Mouse (Mus musculus): ENCODE measurements around the gene Zmym5. TPM values are rescaled to one million over a fixed set of nuclear protein-coding genes. Genes with fewer than 3 reads are reported as not detected.
A peak's percentile ranks its signal among the peaks of the same experiment; 100 is the strongest.
"Not testable (repeated sequence)": the region's sequence is repeated elsewhere in the genome, so short reads cannot be mapped to it uniquely, and the experiment has no call there.

Gene Zmym5
- polyA plus RNA-seq, 1 experiment from 2014 or later = 19.4 TPM

GRCm38 (mm10) chr14:56816541-56816940, 5.0 kb upstream of the Zmym5 start:
- no peaks in the 10 kb centered on the region for H3K4me1 ChIP-seq (replicated peaks)
- no peak overlapping the region for H3K27ac ChIP-seq
- 87% methylated on average over 4 of the region's 4 CpGs for WGBS
- no peaks in the 10 kb centered on the region for H3K9me3 ChIP-seq
- no peak overlapping the region for H3K9ac ChIP-seq
- H3K4me2 ChIP-seq (replicated peaks) = no peak overlapping the region
- ATAC-seq = no peak
- H3K36me3 ChIP-seq = no peaks in the 10 kb centered on the region
- no peak overlapping the region for H3K4me3 ChIP-seq (replicated peaks)
- H3K27me3 ChIP-seq (replicated peaks) = no peaks in the 10 kb centered on the region

- peak overlapping the region; percentile 59 for H3K4me3 ChIP-seq (replicated peaks)
- under 1% methylated on average over 35 of the region's 35 CpGs for WGBS
- peaks cover 6% of the 10 kb centered on the region; the same call in 1 of the 2 replicates for H3K4me1 ChIP-seq (replicated peaks)
- ATAC-seq = peak; percentile 54
- H3K9me3 ChIP-seq = no peaks in the 10 kb centered on the region
- H3K36me3 ChIP-seq = no peaks in the 10 kb centered on the region
- peak overlapping the region; percentile 75 for H3K9ac ChIP-seq
- H3K27ac ChIP-seq = peak overlapping the region; percentile 97
- H3K4me2 ChIP-seq (replicated peaks) = peak overlapping the region; percentile 77
- H3K27me3 ChIP-seq (replicated peaks) = no peaks in the 10 kb centered on the region
These were observed 1.1 kb upstream of the Zmym5 start for GRCm38 (mm10) chr14:56812520-56813036.

GRCm38 (mm10) chr14:56810781-56811690, 480 bp downstream of the Zmym5 start:
- WGBS = under 1% methylated on average over 36 of the region's 86 CpGs
- not testable (repeated sequence) for ATAC-seq; H3K4me1 ChIP-seq (replicated peaks); H3K9me3 ChIP-seq; H3K36me3 ChIP-seq; H3K27me3 ChIP-seq (replicated peaks)
- Histone ChIP-seq H3K4me2 (replicated peaks) (peak overlapping the region; percentile 60), H3K27ac (peak overlapping the region; percentile 91), H3K4me3 (replicated peaks) (peak overlapping the region; percentile 60), H3K9ac (peak overlapping the region; percentile 66)

- Histone ChIP-seq H3K36me3 (0 out of 2 replicates have a peak, but pooled peaks cover 7% of the 10 kb centered on the region), H3K4me1 (replicated peaks) (no peaks in the 10 kb centered on the region), H3K9me3 (no peaks in the 10 kb centered on the region), H3K9ac (no peak overlapping the region), H3K27ac (no peak overlapping the region), H3K4me3 (replicated peaks) (no peak overlapping the region), H3K27me3 (replicated peaks) (no peaks in the 10 kb centered on the region), H3K4me2 (replicated peaks) (no peak overlapping the region)
- 51% methylated on average over 2 of the region's 2 CpGs for WGBS
- no peak for ATAC-seq
These were observed 18.3 kb downstream of the Zmym5 start for GRCm38 (mm10) chr14:56793243-56793642.

GRCm38 (mm10) chr14:56784575-56784974, 26.9 kb downstream of the Zmym5 start:
- H3K27ac ChIP-seq = no peak overlapping the region

GRCm38 (mm10) chr14:56778933-56779300, 32.6 kb downstream of the Zmym5 start:
- Histone ChIP-seq H3K27ac (peak overlapping the region; percentile 93), H3K9ac (peak overlapping the region; percentile 30; the same call in 1 of the 2 replicates), H3K4me1 (replicated peaks) (peaks cover 14% of the 10 kb centered on the region; the same call in 1 of the 2 replicates), H3K27me3 (replicated peaks) (no peaks in the 10 kb centered on the region), H3K36me3 (no peaks in the 10 kb centered on the region), H3K9me3 (no peaks in the 10 kb centered on the region), H3K4me3 (replicated peaks) (peak overlapping the region; percentile 85), H3K4me2 (replicated peaks) (peak overlapping the region; percentile 71)
- 29% methylated on average over 3 of the region's 3 CpGs for WGBS
- 0 out of 2 replicates have a peak, but pooled peaks have one; percentile 5 for ATAC-seq

More at GRCm38 (mm10) chr14:56784575-56784974, 26.9 kb downstream of the Zmym5 start:
- WGBS = 92% methylated on average over 1 of the region's 1 CpGs
- Histone ChIP-seq H3K27me3 (replicated peaks) (no peaks in the 10 kb centered on the region), H3K9me3 (no peaks in the 10 kb centered on the region), H3K4me1 (replicated peaks) (no peaks in the 10 kb centered on the region), H3K4me3 (replicated peaks) (no peak overlapping the region), H3K36me3 (no peaks in the 10 kb centered on the region), H3K4me2 (replicated peaks) (no peak overlapping the region), H3K9ac (no peak overlapping the region)
- no peak for ATAC-seq

- Histone ChIP-seq H3K27me3 (replicated peaks) (no peaks in the 10 kb centered on the region), H3K36me3 (no peaks in the 10 kb centered on the region), H3K4me1 (replicated peaks) (peaks cover 14% of the 10 kb centered on the region; the same call in 1 of the 2 replicates), H3K27ac (peak within 1 kb of the TSS; percentile 93), H3K4me2 (replicated peaks) (peak within 1 kb of the TSS; percentile 71), H3K9me3 (no peaks in the 10 kb centered on the region), H3K4me3 (replicated peaks) (peak within 1 kb of the TSS; percentile 85), H3K9ac (peak within 1 kb of the TSS; percentile 91)
- peak; percentile 99 for ATAC-seq
- under 1% methylated on average over 36 of the region's 36 CpGs for WGBS
These were observed 33.1 kb downstream of the Zmym5 start, which contains the start of gene Pspc1 for GRCm38 (mm10) chr14:56778200-56778932. Gene Pspc1 (minus strand): TSS chr14:56778316.

- H3K4me2 ChIP-seq (replicated peaks) = peak overlapping the region; percentile 71
- peak overlapping the region; percentile 85 for H3K4me3 ChIP-seq (replicated peaks)
- no peaks in the 10 kb centered on the region for H3K9me3 ChIP-seq
- no peaks in the 10 kb centered on the region for H3K27me3 ChIP-seq (replicated peaks)
- WGBS = under 1% methylated on average over 71 of the region's 71 CpGs
- peak overlapping the region; percentile 93 for H3K27ac ChIP-seq
- no peaks in the 10 kb centered on the region for H3K36me3 ChIP-seq
- peak overlapping the region; percentile 91 for H3K9ac ChIP-seq
- peaks cover 14% of the 10 kb centered on the region; the same call in 1 of the 2 replicates for H3K4me1 ChIP-seq (replicated peaks)
- peak; percentile 57 for ATAC-seq
These were observed 34.0 kb downstream of the Zmym5 start for GRCm38 (mm10) chr14:56777360-56778136.

GRCm38 (mm10) chr14:56776571-56777238, 34.8 kb downstream of the Zmym5 start:
- H3K4me1 ChIP-seq (replicated peaks) = peaks cover 14% of the 10 kb centered on the region; the same call in 1 of the 2 replicates
- H3K27ac ChIP-seq = no peak overlapping the region
- peaks cover 1% of the 10 kb centered on the region; the same call in 1 of the 2 replicates for H3K36me3 ChIP-seq
- peak overlapping the region; percentile 85 for H3K4me3 ChIP-seq (replicated peaks)
- WGBS = 26% methylated on average over 11 of the region's 11 CpGs
- no peaks in the 10 kb centered on the region for H3K9me3 ChIP-seq
- peak overlapping the region; percentile 91 for H3K9ac ChIP-seq
- peak overlapping the region; percentile 71 for H3K4me2 ChIP-seq (replicated peaks)
- H3K27me3 ChIP-seq (replicated peaks) = no peaks in the 10 kb centered on the region
- no peak for ATAC-seq

GRCm38 (mm10) chr14:56775416-56775815, 36.1 kb downstream of the Zmym5 start:
- H3K27ac ChIP-seq = no peak overlapping the region
- H3K27me3 ChIP-seq (replicated peaks) = no peaks in the 10 kb centered on the region
- H3K36me3 ChIP-seq = peaks cover 6% of the 10 kb centered on the region; the same call in 1 of the 2 replicates
- peaks cover 14% of the 10 kb centered on the region; the same call in 1 of the 2 replicates for H3K4me1 ChIP-seq (replicated peaks)
- no peak overlapping the region for H3K4me3 ChIP-seq (replicated peaks)
- ATAC-seq = no peak
- WGBS = 62% methylated on average over 4 of the region's 4 CpGs
- H3K4me2 ChIP-seq (replicated peaks) = peak overlapping the region; percentile 49
- no peak overlapping the region for H3K9ac ChIP-seq
- no peaks in the 10 kb centered on the region for H3K9me3 ChIP-seq

GRCm38 (mm10) chr14:56766438-56766837, 45.1 kb downstream of the Zmym5 start:
- H3K36me3 ChIP-seq; H3K9ac ChIP-seq; H3K27ac ChIP-seq; H3K9me3 ChIP-seq; H3K4me2 ChIP-seq (replicated peaks); H3K27me3 ChIP-seq (replicated peaks); ATAC-seq; H3K4me3 ChIP-seq (replicated peaks); H3K4me1 ChIP-seq (replicated peaks): not testable (repeated sequence)
- WGBS = 85% methylated on average over 2 of the region's 2 CpGs

All from intestine, embryonic 15.5 days (tissue).